Mouse (Mus musculus): ENCODE data around the gene Ttc21a. TPM values are rescaled to one million over a fixed set of nuclear protein-coding genes. Genes with fewer than 3 reads are reported as not detected.

The Ttc21a gene
- polyA plus RNA-seq, 1 experiment = 0.06 TPM

- H3K4me3 ChIP-seq (ENCODE audit: insufficient read depth, low read depth, low read length) = no peak overlapping the region
- no peak for DNase-seq
- no peaks in the 10 kb centered on the region for H3K36me3 ChIP-seq (ENCODE audit: control insufficient read depth, insufficient read depth, low read length)
- no peaks in the 10 kb centered on the region for H3K27me3 ChIP-seq (replicated peaks; ENCODE audit: control insufficient read depth, insufficient read depth, low read length)
- no peak overlapping the region for H3K27ac ChIP-seq (ENCODE audit: insufficient read depth, low read depth, low read length)
- H3K4me1 ChIP-seq (ENCODE audit: control insufficient read depth, insufficient read depth, low read length) = peaks cover 4% of the 10 kb centered on the region; the same call in 1 of the 2 replicates
- 70% methylated on average over 7 of the region's 7 CpGs for WGBS
- no peak for TF ChIP-seq CTCF (conservative IDR thresholded peaks at IDR 0.05; ENCODE audit: insufficient read depth, insufficient read length, low read depth, low read length)
- no peak for TF ChIP-seq POLR2A (IDR thresholded peaks at IDR 0.05; ENCODE audit: low read depth, low read length)
Measured at GRCm38 (mm10) chr9:119994207-119994606, 56.8 kb downstream of the Ttc21a start.

- TF ChIP-seq POLR2A (IDR thresholded peaks at IDR 0.05; ENCODE audit: low read depth, low read length) = no peak
- no peak for TF ChIP-seq CTCF (conservative IDR thresholded peaks at IDR 0.05; ENCODE audit: insufficient read depth, insufficient read length, low read depth, low read length)
- WGBS = 88% methylated on average over 4 of the region's 4 CpGs
- DNase-seq = no peak
- Histone ChIP-seq H3K4me3 (ENCODE audit: insufficient read depth, low read depth, low read length) (no peak overlapping the region), H3K4me1 (ENCODE audit: control insufficient read depth, insufficient read depth, low read length) (peaks cover 8% of the 10 kb centered on the region), H3K27ac (ENCODE audit: insufficient read depth, low read depth, low read length) (no peak overlapping the region), H3K27me3 (replicated peaks; ENCODE audit: control insufficient read depth, insufficient read depth, low read length) (no peaks in the 10 kb centered on the region), H3K36me3 (ENCODE audit: control insufficient read depth, insufficient read depth, low read length) (no peaks in the 10 kb centered on the region)
Measured at GRCm38 (mm10) chr9:119996080-119996479, 58.7 kb downstream of the Ttc21a start.

DNA sequence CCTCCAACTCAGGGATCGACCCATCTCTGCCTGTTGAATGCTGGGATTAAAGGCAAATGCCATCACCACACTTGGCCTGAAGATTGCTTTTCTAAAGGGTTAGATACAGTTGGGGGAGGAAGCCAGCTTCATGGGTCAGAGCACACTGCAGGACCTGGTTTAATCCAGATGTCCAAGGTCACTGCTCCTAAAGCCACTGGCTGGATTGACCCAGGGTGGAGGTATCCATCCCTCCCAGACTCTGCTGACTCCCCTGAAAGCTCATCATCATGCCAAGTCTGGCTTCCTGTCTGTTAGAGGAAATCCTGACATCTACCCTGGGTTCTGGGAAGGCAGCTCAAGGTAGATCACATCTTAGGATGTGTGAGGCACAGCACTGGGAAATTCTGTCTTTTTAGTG lies 61.4 kb downstream of the Ttc21a start:
- Histone ChIP-seq H3K27ac (ENCODE audit: insufficient read depth, low read depth, low read length) (no peak overlapping the region), H3K36me3 (ENCODE audit: control insufficient read depth, insufficient read depth, low read length) (no peaks in the 10 kb centered on the region), H3K27me3 (replicated peaks; ENCODE audit: control insufficient read depth, insufficient read depth, low read length) (no peaks in the 10 kb centered on the region), H3K4me3 (ENCODE audit: insufficient read depth, low read depth, low read length) (no peak overlapping the region), H3K4me1 (ENCODE audit: control insufficient read depth, insufficient read depth, low read length) (peaks cover 14% of the 10 kb centered on the region)
- DNase-seq = peak; percentile 51
- no peak for TF ChIP-seq CTCF (conservative IDR thresholded peaks at IDR 0.05; ENCODE audit: insufficient read depth, insufficient read length, low read depth, low read length)
- no peak for TF ChIP-seq POLR2A (IDR thresholded peaks at IDR 0.05; ENCODE audit: low read depth, low read length)
- 42% methylated on average over 1 of the region's 1 CpGs for WGBS

DNA sequence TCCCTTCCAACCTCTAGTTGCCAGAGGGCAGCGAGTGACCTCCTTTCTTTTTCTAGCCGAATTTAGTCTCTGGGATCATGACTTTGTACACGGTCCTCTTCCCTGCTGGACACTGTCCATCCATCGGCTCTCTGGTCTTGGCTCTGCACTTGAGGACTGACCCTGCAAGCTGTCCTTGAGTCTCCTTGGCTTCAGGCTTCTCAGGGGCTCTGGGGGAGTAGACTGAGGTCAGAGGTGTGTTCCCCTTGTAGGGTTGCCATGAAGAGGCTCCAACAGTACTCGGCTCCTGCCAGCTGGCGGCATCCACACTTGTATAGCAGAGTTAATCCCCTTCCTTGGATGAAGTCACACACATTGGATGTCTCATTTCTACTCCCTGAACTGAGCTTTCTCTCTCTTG lies 62.2 kb downstream of the Ttc21a start:
- Histone ChIP-seq H3K27me3 (replicated peaks; ENCODE audit: control insufficient read depth, insufficient read depth, low read length) (no peaks in the 10 kb centered on the region), H3K36me3 (ENCODE audit: control insufficient read depth, insufficient read depth, low read length) (no peaks in the 10 kb centered on the region), H3K4me1 (ENCODE audit: control insufficient read depth, insufficient read depth, low read length) (peaks cover 14% of the 10 kb centered on the region), H3K4me3 (ENCODE audit: insufficient read depth, low read depth, low read length) (no peak overlapping the region), H3K27ac (ENCODE audit: insufficient read depth, low read depth, low read length) (no peak overlapping the region)
- TF ChIP-seq CTCF (conservative IDR thresholded peaks at IDR 0.05; ENCODE audit: insufficient read depth, insufficient read length, low read depth, low read length) = no peak
- no peak for TF ChIP-seq POLR2A (IDR thresholded peaks at IDR 0.05; ENCODE audit: low read depth, low read length)
- 67% methylated on average over 6 of the region's 6 CpGs for WGBS
- DNase-seq = no peak

DNA sequence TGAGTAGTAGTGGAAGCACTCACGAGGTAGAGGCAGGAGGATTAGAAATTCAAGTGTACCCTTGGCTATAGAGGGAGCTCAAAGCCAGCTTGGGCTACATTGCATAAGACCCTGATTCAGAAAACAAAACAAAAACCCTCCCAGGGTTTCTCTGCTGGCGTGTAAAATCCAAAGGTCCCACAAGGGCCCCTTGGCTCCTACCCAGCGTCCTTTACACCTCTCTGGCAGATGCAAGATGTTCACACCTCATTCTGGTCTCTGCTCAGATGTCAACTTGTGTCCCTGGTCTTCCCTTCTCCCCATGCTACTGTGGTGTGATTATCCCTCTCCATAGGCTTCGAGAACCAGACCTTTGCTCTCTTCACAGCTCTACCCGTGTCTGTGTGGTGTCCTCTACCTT lies 63.4 kb downstream of the Ttc21a start:
- DNase-seq = peak; percentile 80
- TF ChIP-seq POLR2A (IDR thresholded peaks at IDR 0.05; ENCODE audit: low read depth, low read length) (no peak), CTCF (conservative IDR thresholded peaks at IDR 0.05; ENCODE audit: insufficient read depth, insufficient read length, low read depth, low read length) (no peak)
- Histone ChIP-seq H3K4me1 (ENCODE audit: control insufficient read depth, insufficient read depth, low read length) (peaks cover 14% of the 10 kb centered on the region), H3K27ac (ENCODE audit: insufficient read depth, low read depth, low read length) (no peak overlapping the region), H3K27me3 (replicated peaks; ENCODE audit: control insufficient read depth, insufficient read depth, low read length) (no peaks in the 10 kb centered on the region), H3K36me3 (ENCODE audit: control insufficient read depth, insufficient read depth, low read length) (no peaks in the 10 kb centered on the region), H3K4me3 (ENCODE audit: insufficient read depth, low read depth, low read length) (no peak overlapping the region)
- 70% methylated on average over 5 of the region's 5 CpGs for WGBS

DNA sequence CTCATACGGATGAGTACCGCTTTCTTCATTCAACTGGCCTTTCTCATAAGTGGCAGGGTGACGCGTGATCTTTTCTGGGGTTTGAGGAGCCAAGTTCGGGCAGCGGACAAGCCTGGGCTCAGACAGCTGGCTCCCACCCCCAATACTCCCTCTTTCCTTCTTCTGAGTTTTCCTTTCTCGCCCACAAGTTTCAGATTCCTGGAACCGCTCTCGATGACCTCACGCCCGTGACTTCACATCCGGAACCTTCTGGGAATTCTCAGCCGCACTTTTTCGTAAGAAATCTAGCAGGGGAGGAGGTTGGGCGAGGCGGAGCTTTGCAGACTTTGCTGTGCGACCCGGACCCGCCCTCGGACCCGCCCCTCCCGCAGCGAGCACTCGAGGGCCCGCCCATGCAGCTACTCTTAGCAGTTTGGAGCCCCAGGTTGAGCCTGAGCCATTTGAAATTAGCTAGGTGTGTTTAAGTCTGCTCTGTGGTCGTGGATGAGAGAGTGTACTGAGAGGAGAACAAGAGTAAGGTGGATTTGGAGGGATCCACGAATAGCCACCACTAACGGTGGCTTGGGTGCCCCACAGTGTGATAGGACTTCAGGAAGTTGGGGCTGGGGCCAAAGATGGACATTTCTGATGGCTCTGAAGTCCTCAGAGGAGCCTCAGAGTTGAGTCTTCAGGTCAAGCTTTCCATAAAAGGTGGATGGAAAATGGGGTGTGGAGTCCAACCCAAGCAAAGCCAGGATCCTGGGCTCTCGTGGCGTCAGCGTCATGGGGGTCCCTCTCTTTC lies 64.7 kb downstream of the Ttc21a start:
- no peaks in the 10 kb centered on the region for H3K27me3 ChIP-seq (replicated peaks; ENCODE audit: control insufficient read depth, insufficient read depth, low read length)
- H3K27ac ChIP-seq (ENCODE audit: insufficient read depth, low read depth, low read length) = peak overlapping the region; percentile 78
- peaks cover 14% of the 10 kb centered on the region for H3K4me1 ChIP-seq (ENCODE audit: control insufficient read depth, insufficient read depth, low read length)
- TF ChIP-seq POLR2A (IDR thresholded peaks at IDR 0.05; ENCODE audit: low read depth, low read length) (peak; percentile 29), CTCF (conservative IDR thresholded peaks at IDR 0.05; ENCODE audit: insufficient read depth, insufficient read length, low read depth, low read length) (no peak)
- 10% methylated on average over 31 of the region's 31 CpGs for WGBS
- DNase-seq = peak; percentile 98
- H3K4me3 ChIP-seq (ENCODE audit: insufficient read depth, low read depth, low read length) = peak overlapping the region; percentile 64
- H3K36me3 ChIP-seq (ENCODE audit: control insufficient read depth, insufficient read depth, low read length) = no peaks in the 10 kb centered on the region

GRCm38 (mm10) chr9:120002893-120003292 lies 65.5 kb downstream of the Ttc21a start:
- H3K27ac ChIP-seq (ENCODE audit: insufficient read depth, low read depth, low read length) = no peak overlapping the region
- H3K27me3 ChIP-seq (replicated peaks; ENCODE audit: control insufficient read depth, insufficient read depth, low read length) = no peaks in the 10 kb centered on the region
- WGBS = 90% methylated on average over 5 of the region's 5 CpGs
- H3K4me3 ChIP-seq (ENCODE audit: insufficient read depth, low read depth, low read length) = no peak overlapping the region
- H3K4me1 ChIP-seq (ENCODE audit: control insufficient read depth, insufficient read depth, low read length) = peaks cover 14% of the 10 kb centered on the region
- no peaks in the 10 kb centered on the region for H3K36me3 ChIP-seq (ENCODE audit: control insufficient read depth, insufficient read depth, low read length)
- no peak for TF ChIP-seq CTCF (conservative IDR thresholded peaks at IDR 0.05; ENCODE audit: insufficient read depth, insufficient read length, low read depth, low read length)
- TF ChIP-seq POLR2A (IDR thresholded peaks at IDR 0.05; ENCODE audit: low read depth, low read length) = no peak
- DNase-seq = no peak

All from kidney, adult 2 months (tissue).